Mouse (Mus musculus): Measurements from ENCODE around the gene Mup15.
"Not testable (repeated sequence)": the region's sequence is repeated elsewhere in the genome, so short reads cannot be mapped to it uniquely, and the experiment has no call there.

Gene Mup15

DNA sequence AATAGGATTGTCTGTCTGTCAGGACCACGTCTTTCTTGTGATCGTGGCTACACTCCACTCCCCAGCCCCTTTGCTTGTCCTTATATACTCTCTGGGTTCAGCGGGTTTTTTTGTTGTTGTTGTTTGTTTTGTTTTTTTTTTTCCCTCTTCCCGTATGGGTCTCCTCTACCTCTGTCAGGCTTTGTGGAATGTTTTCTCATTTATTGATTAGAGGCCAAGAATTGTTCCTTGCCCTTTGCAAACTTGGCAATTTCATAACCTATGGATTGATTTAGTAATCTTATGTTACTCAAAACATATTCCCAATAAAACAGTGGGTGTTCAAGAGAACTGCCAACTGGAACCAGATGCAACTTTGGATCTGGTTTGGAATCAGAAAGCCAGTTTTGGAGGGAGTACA is at the start of gene Mup15:
Gene Mup15, minus strand, starts transcription at position 101 of the 400 bp plus-strand sequence.
- not testable (repeated sequence) for DNase-seq (ENCODE audit: low spot score)
